Mouse (Mus musculus): ENCODE data around the gene Pip4k2c. TPM values are rescaled to one million over a fixed set of nuclear protein-coding genes. Genes with fewer than 3 reads are reported as not detected.
A peak's percentile ranks its signal among the peaks of the same experiment; 100 is the strongest.

The Pip4k2c gene
- polyA plus RNA-seq (2012; rRNA removed) = 13.8 and 31.4 TPM in 2 replicates

DNA sequence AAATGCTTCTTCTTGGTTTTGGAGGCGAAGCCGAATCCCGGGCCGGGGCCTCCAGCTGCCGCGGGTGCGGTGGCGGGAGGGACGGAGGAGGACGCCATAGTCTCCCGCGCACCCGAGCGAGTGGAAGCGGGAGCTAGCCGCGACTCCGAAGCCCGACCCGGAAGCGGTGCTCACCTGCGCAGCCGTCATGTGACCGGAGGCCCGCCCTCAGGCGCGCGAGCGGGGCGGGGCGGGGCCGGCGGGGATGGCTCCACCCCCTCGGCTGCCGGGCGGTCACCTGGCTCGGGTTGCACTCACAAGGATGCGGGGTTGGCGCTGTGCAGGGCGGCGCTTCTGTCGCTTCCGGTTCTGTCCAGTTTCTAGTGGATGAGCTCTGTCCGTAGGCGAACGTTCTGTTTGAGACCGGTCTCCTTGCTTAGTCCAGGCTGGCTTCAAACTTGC is at the start of gene Pip4k2c:
TSS of gene Pip4k2c (minus strand) at position 172 of the 441 bp plus-strand sequence.
- under 1% methylated on average over 47 of the region's 47 CpGs for WGBS
- Histone ChIP-seq H3K27ac (ENCODE audit: insufficient read depth, low read depth, low read length) (peak within 1 kb of the TSS; percentile 42), H3K36me3 (ENCODE audit: control insufficient read depth, insufficient read depth, low read length) (peaks cover 13% of the 10 kb centered on the region), H3K4me3 (ENCODE audit: low read depth, low read length) (peak within 1 kb of the TSS; percentile 94), H3K27me3 (ENCODE audit: control insufficient read depth, insufficient read depth, low read length) (no peaks in the 10 kb centered on the region), H3K4me1 (ENCODE audit: control insufficient read depth, insufficient read depth, insufficient read length, low read length) (peaks cover 8% of the 10 kb centered on the region; the same call in 1 of the 2 replicates)
- TF ChIP-seq CTCF (IDR thresholded peaks at IDR 0.05; ENCODE audit: extremely low read depth, insufficient read length, insufficient replicate concordance, low read depth, low read length) (no peak), POLR2A (IDR thresholded peaks at IDR 0.05; ENCODE audit: low read depth, low read length) (no peak)

DNA sequence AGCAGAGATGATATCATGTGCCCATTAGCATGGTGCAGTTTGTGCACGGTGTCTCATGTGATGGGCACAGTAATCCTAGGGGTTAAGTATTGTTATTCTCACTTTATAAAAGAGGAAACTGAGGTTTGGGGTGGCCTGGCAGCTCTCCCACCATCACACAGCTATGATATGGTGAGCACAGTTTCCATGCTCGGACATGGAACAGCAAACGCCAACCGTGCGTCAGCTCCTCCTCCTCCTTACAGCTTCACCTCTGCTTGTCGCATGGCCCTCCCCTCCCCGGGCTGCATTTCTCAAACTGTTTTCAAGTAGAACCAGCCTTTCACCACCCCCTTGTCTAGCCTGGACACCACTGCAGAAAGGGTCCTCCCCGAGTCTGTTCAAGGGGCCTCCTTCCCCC is 47.1 kb upstream of the Pip4k2c start:
- Histone ChIP-seq H3K36me3 (ENCODE audit: control insufficient read depth, insufficient read depth, low read length) (no peaks in the 10 kb centered on the region), H3K27ac (ENCODE audit: insufficient read depth, low read depth, low read length) (no peak overlapping the region), H3K27me3 (ENCODE audit: control insufficient read depth, insufficient read depth, low read length) (peaks cover 7% of the 10 kb centered on the region), H3K4me1 (ENCODE audit: control insufficient read depth, insufficient read depth, insufficient read length, low read length) (peaks cover 3% of the 10 kb centered on the region; the same call in 1 of the 2 replicates), H3K4me3 (ENCODE audit: low read depth, low read length) (no peak overlapping the region)
- WGBS = 78% methylated on average over 8 of the region's 8 CpGs
- TF ChIP-seq CTCF (IDR thresholded peaks at IDR 0.05; ENCODE audit: extremely low read depth, insufficient read length, insufficient replicate concordance, low read depth, low read length) (no peak), POLR2A (IDR thresholded peaks at IDR 0.05; ENCODE audit: low read depth, low read length) (no peak)

DNA sequence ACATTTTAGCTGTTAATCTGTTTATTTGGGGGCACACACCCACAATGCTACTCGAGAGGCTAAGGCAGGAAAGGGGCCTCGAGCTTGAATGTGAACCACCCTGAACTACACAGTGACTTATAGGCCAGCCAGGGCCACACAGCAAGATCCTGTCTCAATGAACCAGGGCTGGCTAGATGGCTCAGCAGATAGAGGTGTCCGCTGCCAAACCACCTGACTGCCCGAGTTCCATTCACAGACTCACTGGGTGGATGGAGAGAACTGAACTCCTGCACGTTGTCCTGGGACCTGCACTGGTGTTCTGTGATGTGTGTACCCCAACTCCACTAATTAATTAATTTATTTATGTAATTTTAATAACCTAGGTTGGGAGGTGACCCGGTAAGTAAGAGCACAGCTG is 46.4 kb upstream of the Pip4k2c start:
- Histone ChIP-seq H3K4me3 (ENCODE audit: low read depth, low read length) (no peak overlapping the region), H3K4me1 (ENCODE audit: control insufficient read depth, insufficient read depth, insufficient read length, low read length) (peaks cover 2% of the 10 kb centered on the region; the same call in 1 of the 2 replicates), H3K36me3 (ENCODE audit: control insufficient read depth, insufficient read depth, low read length) (no peaks in the 10 kb centered on the region), H3K27me3 (ENCODE audit: control insufficient read depth, insufficient read depth, low read length) (peaks cover 5% of the 10 kb centered on the region), H3K27ac (ENCODE audit: insufficient read depth, low read depth, low read length) (no peak overlapping the region)
- no peak for TF ChIP-seq POLR2A (IDR thresholded peaks at IDR 0.05; ENCODE audit: low read depth, low read length)
- TF ChIP-seq CTCF (IDR thresholded peaks at IDR 0.05; ENCODE audit: extremely low read depth, insufficient read length, insufficient replicate concordance, low read depth, low read length) = no peak
- WGBS = 69% methylated on average over 6 of the region's 6 CpGs

DNA sequence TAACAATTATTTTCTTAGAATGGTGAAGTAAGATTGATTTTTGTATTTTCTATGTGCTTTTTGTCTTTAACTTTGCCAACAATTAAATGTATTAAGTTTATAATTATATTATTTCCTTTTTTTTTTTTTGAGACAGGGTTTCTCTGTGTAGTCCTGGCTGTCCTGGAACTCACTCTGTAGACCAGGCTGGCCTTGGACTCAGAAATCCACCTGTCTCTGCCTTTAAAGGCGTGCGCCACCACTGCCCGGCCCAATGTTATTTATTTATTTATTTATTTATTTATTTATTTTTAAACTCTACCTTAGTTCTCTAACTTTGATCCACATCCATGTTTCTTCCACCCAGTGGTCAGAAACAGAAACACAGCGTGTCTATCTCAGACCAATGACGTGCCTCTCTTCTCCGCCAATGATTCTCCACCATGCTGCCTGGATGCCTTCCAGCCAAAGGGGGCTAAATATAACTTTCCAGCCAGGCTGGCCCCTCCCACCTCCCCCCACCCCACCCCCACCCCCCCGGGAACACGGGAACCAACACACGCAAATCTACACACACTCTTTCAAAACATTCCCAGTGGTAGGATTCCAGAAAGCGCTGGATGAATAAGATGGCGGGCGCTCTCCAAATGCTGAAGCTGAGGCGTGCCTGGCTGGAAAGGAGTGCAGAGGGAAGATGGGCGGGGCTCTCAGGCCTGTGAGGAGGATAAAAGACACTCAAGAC is 44.4 kb upstream of the Pip4k2c start:
- TF ChIP-seq POLR2A (IDR thresholded peaks at IDR 0.05; ENCODE audit: low read depth, low read length) (no peak), CTCF (IDR thresholded peaks at IDR 0.05; ENCODE audit: extremely low read depth, insufficient read length, insufficient replicate concordance, low read depth, low read length) (no peak)
- no peaks in the 10 kb centered on the region for H3K36me3 ChIP-seq (ENCODE audit: control insufficient read depth, insufficient read depth, low read length)
- H3K27ac ChIP-seq (ENCODE audit: insufficient read depth, low read depth, low read length) = no peak overlapping the region
- no peaks in the 10 kb centered on the region for H3K4me1 ChIP-seq (ENCODE audit: control insufficient read depth, insufficient read depth, insufficient read length, low read length)
- H3K4me3 ChIP-seq (ENCODE audit: low read depth, low read length) = no peak overlapping the region
- H3K27me3 ChIP-seq (ENCODE audit: control insufficient read depth, insufficient read depth, low read length) = no peaks in the 10 kb centered on the region
- WGBS = 24% methylated on average over 14 of the region's 14 CpGs

DNA sequence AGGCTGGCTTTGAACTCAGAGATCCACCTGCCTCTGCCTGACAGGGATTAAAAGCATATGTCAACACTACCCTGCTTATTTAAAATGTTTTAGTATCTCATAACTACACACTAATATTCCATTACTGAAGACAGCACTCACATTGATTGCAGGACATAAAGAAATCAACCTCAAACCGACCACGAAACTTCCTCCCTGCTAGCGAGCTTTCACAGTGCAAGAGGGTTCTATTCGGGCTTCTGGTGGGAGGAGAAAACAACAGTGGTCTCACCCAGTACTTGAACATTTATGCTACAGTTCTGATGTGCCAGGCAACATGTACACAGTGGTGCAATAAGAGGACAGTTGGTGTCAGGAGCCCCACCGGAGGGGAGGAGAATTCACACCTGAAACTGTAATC is 39.4 kb upstream of the Pip4k2c start:
- 69% methylated on average over 5 of the region's 5 CpGs for WGBS
- no peaks in the 10 kb centered on the region for H3K4me1 ChIP-seq (ENCODE audit: control insufficient read depth, insufficient read depth, insufficient read length, low read length)
- TF ChIP-seq POLR2A (IDR thresholded peaks at IDR 0.05; ENCODE audit: low read depth, low read length) = no peak
- TF ChIP-seq CTCF (IDR thresholded peaks at IDR 0.05; ENCODE audit: extremely low read depth, insufficient read length, insufficient replicate concordance, low read depth, low read length) = no peak
- H3K27me3 ChIP-seq (ENCODE audit: control insufficient read depth, insufficient read depth, low read length) = no peaks in the 10 kb centered on the region
- H3K4me3 ChIP-seq (ENCODE audit: low read depth, low read length) = no peak overlapping the region
- no peaks in the 10 kb centered on the region for H3K36me3 ChIP-seq (ENCODE audit: control insufficient read depth, insufficient read depth, low read length)
- no peak overlapping the region for H3K27ac ChIP-seq (ENCODE audit: insufficient read depth, low read depth, low read length)

DNA sequence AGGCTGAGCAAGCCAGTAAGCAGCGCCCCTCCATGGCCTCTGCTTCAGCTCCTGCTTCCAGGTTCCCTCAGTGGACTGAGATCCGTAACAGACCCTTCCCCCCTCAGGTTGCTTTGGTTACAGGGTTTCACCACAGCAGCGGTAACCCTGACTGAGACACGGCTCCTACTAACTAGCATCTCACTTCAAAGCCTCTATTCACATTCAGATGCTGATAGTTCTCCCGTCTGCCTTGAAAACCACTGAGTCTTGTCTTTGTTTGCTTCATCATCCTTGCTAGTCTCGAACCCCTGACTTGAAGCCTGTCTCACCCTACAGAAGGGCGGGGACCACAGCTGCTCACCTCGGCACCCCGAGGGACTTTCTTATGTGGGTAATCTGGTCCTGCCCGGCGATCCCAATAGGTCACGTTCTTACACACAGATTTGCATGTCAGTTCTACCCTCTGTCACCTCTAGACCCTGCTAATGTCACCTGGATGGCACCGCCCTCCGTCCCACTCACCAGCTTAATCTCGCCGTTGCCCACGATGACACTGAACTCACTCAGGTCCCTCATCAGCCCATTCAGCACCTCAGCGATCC is 26.9 kb upstream of the Pip4k2c start:
- Histone ChIP-seq H3K4me1 (ENCODE audit: control insufficient read depth, insufficient read depth, insufficient read length, low read length) (no peaks in the 10 kb centered on the region), H3K27me3 (ENCODE audit: control insufficient read depth, insufficient read depth, low read length) (no peaks in the 10 kb centered on the region), H3K27ac (ENCODE audit: insufficient read depth, low read depth, low read length) (no peak overlapping the region), H3K36me3 (ENCODE audit: control insufficient read depth, insufficient read depth, low read length) (no peaks in the 10 kb centered on the region), H3K4me3 (ENCODE audit: low read depth, low read length) (no peak overlapping the region)
- TF ChIP-seq CTCF (IDR thresholded peaks at IDR 0.05; ENCODE audit: extremely low read depth, insufficient read length, insufficient replicate concordance, low read depth, low read length) (no peak), POLR2A (IDR thresholded peaks at IDR 0.05; ENCODE audit: low read depth, low read length) (no peak)
- 62% methylated on average over 18 of the region's 18 CpGs for WGBS

DNA sequence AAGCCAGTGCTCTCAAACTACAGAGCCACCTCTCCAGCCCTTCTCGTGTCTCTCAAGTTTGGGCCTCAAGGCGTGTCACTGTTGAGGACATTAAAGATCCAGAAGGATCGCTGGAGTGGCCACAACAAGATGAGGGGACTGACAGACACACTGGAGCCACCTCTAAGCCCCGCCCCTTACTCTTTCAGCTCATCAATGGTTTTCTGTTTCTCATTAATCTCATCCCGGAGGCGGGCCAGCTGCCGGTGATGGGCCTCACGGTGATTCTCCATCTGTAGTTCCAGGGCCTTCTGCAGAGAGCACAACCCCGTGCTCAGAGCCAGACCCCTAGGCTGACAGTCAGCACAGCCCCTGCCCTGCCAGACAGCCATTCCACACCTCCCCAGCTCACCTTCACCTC is 25.2 kb upstream of the Pip4k2c start:
- Histone ChIP-seq H3K4me1 (ENCODE audit: control insufficient read depth, insufficient read depth, insufficient read length, low read length) (no peaks in the 10 kb centered on the region), H3K27ac (ENCODE audit: insufficient read depth, low read depth, low read length) (no peak overlapping the region), H3K36me3 (ENCODE audit: control insufficient read depth, insufficient read depth, low read length) (no peaks in the 10 kb centered on the region), H3K4me3 (ENCODE audit: low read depth, low read length) (no peak overlapping the region), H3K27me3 (ENCODE audit: control insufficient read depth, insufficient read depth, low read length) (no peaks in the 10 kb centered on the region)
- WGBS = 19% methylated on average over 9 of the region's 9 CpGs
- TF ChIP-seq CTCF (IDR thresholded peaks at IDR 0.05; ENCODE audit: extremely low read depth, insufficient read length, insufficient replicate concordance, low read depth, low read length) = no peak
- no peak for TF ChIP-seq POLR2A (IDR thresholded peaks at IDR 0.05; ENCODE audit: low read depth, low read length)

Data from small intestine, adult 2 months (tissue).